Mouse (Mus musculus) embryo, embryonic 10 days (tissue): Measurements from ENCODE around the gene Ap3s2.

Experiments
- DNase-seq: peaks from one replicate; pipeline ENCODE4 v3.0.0-alpha.2; 2015; ENCODE audit warnings: low spot score

The Ap3s2 gene

GRCm38 (mm10) chr7:79844090-79844802, 76.2 kb downstream of the Ap3s2 start:
- no peak for DNase-seq

DNA sequence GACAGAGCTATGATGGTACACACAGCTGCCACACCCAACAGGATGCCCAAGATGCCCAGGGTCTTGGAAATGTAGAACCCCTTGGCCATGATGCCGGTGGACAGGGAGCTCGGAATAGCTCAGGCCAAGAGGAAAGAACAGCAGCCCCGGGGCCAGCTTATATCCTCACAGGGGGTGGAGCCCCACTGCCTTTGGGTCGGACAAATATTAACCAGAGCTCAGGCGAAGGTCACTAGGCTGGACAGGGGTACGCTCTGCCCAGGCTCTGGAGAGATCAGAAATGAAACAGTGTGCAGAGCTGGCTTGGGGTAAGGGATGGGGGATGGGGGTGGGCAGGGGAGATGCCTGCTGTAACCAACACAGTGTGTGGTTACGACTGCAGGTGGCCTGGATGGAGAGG, 78.3 kb downstream of the Ap3s2 start:
- DNase-seq = no peak

- no peak for DNase-seq
Observed at GRCm38 (mm10) chr7:79837247-79837646, 83.2 kb downstream of the Ap3s2 start.

DNA sequence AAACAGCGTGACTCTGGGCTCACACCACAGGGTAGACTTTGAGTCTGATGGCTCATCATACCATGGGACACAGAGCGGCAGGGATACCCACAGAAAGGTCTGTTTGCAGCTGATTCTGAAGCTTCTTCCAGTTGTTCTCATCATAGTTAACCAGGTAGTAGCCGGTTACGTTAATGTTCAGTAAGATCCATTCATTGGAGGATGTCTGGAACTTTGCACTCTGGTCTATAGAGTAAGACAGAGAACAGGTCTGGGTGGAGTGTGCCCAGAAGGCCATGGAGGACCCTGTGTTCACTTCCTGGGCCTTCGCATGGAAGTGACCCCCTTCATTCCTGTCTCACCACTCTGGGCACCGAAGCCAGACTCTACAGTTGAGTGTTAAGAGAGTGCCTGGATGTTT, 85.3 kb downstream of the Ap3s2 start:
- DNase-seq = no peak

DNA sequence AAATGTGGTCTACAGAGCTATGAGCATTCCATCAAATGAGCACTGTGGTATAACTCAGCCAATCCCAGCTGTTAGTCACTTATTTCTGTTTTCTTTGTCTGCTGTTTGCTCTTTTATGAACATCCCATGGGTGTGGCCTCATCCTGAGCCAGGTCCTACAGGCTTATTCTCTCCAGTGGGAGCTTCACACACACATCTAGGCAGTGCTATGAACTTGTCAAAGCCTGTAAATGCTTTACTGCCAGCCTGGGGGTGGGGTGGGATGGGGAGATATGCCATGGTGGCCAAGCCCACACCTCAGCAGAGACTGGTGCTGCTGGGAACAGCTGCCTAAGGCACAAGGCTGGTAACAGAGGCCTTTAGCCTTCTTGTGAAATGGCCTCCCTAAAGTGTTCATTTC, 87.5 kb downstream of the Ap3s2 start:
- no peak for DNase-seq

GRCm38 (mm10) chr7:79831585-79831984, 88.9 kb downstream of the Ap3s2 start:
- no peak for DNase-seq

- DNase-seq = no peak
Observed at GRCm38 (mm10) chr7:79831145-79831544, 89.3 kb downstream of the Ap3s2 start.

DNA sequence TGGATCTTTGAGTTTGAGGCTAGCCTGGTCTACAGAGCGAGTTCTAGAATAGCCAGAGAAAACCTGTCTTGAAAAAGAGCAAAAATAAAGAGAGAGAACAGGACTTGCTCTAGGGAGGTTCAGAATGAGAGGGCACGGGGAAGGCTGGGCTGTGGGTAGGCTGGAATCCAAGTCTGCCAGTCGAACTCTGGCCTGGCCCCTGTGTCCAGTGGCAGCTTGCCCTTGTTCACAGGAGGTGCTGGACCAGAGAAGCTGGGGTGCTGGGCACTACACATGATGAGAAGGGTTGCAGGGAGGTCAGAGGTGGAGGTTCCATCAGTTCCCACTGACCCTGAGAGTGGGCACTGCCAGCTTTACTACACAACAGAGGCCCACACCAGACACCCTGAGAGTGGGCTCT, 92.1 kb downstream of the Ap3s2 start:
- DNase-seq = no peak
